Mouse (Mus musculus): ENCODE measurements around the gene Pgd. TPM values are rescaled to one million over a fixed set of nuclear protein-coding genes. Genes with fewer than 3 reads are reported as not detected.
"Not testable (repeated sequence)": the region's sequence is repeated elsewhere in the genome, so short reads cannot be mapped to it uniquely, and the experiment has no call there.

Gene Pgd
- total RNA-seq (2022): 10 to 100 TPM; 36.0 to 43.8 (median 40.9) TPM

DNA sequence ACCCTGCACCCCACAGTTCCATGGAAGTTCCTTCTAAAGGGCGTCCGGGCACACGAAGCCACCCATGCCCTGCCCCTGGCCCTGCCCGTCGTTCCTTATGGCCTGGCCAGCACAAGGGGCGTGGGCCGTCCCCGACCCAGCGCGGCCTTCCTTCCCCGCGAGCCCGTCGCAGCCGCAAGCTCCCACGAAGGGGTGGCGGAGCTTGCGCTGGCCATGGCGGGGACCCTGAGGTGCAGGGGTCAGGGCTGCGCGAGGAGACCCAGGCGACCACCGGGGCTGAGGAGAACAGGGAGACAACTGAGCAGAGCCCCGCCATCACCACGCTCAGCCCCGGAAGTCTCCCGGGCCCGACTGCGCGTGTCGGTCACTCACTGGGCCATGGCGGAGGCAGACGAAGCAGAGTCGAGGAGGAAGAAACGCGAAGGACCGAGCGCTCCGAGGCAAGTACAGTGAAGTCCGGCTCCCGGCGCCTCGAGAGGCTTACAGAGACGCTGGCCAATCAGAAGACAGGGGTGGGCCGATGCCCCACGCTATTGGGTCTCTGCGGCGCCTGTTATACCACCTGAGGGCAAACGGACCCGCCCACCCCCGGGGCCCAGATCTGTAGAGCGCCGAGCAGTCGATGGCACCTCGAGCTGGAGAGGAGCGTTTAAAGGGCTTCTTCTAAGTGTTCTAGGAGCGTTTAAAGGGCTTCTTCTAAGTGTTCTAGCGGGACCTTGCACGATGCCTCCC lies at the start of gene Pgd:
Gene Pgd (minus strand): TSS at position 557 of the 732 bp plus-strand sequence.
- peak; percentile 92 to 97 for DNase-seq (ENCODE audit: low spot score in 2 of 2)

DNA sequence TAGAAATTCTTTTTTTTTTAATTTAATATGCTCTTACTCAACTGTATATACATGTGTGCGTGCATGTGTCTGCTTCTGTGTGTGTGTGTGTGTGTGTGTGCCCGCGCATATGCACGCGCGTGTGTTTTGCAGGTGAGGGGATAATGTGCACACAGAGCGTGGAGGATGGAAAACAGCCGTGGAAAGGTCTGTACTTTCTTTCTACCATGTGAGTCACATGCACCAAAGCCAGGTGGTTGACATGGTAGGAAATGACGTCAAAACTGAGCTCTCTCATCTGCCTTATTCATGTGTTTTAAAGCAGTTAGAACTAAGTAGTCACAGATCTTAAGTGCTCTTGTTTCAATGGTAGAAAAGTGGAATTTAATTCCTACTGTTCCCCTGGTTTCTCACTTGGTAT lies 49.4 kb upstream of the Pgd start:
- DNase-seq (ENCODE audit: low spot score in 2 of 2): no peak

DNA sequence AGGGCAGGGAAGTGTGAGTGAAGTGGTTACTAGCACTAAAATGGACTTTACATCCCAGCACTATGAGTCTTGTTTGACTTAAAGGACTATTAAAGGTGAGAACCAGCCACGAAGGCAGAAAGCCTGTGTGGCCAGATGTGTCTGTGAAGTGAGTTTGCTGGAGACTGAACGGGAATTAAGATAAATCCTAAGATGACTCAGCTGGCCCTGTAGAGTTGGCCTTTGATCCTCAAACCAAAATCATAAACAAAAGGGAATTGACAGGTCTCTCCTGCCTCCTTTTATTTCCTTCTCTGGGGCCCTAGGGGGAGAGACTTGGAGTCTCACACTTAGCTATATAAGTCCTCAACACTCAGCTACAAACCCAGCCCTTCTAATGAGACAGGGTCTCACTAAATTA lies 48.8 kb upstream of the Pgd start:
- no peak for DNase-seq (ENCODE audit: low spot score in 2 of 2)

DNA sequence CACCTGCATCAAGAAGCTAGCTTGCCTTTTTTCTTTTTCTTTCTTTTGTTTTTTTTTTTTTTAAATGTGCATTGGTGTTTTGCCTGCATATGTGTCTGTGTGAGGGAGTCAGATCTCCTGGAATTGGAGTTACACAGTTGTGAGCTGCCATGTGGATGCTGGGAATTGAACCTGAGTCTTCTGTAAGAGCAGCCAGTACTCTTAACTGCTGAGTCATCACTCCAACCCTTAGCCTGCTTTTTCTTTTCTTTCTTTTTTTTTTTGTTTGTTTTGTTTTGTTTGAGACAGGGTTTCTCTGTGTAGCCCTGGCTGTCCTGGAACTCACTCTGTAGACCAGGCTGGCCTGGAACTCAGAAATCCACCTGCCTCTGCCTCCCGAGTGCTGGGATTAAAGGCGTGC lies 47.9 kb upstream of the Pgd start:
- DNase-seq (ENCODE audit: low spot score in 2 of 2): not testable (repeated sequence)

DNA sequence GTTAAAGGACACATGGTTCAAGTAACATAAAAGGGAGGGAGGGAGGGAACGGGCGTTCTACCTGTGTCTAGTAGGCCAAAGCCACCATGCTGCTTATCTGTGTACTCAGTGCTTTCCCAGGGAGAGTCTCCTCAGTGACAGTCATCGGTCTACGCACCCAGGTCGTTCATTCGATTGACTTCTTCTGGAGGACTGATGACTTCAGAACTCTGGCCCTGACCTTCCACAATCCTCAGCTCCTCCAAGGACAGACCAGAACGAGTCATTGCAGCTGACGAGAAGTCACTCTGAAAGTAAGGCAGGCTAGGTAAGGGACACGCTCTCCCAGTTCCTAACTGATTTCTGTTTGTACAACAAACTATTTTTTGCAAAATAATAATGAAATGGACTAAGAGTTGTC lies 46.9 kb upstream of the Pgd start:
- no peak for DNase-seq (ENCODE audit: low spot score in 2 of 2)

DNA sequence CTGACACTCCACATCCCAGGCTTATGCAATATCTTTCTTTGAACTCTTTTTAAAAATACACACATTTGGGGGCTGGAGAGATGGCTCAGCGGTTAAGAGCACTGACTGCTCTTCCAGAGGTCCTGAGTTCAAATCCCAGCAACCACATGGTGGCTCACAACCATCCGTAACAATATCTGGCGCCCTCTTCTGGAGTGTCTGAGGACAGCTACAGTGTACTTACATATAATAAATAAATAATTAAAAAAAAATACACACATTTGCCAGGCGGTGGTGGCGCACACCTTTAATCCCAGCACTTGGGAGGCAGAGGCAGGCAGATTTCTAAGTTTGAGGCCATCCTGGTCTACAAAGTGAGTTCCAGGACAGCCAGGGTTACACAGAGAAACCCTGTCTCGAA lies 44.9 kb upstream of the Pgd start:
- DNase-seq (ENCODE audit: low spot score in 2 of 2): not testable (repeated sequence)

DNA sequence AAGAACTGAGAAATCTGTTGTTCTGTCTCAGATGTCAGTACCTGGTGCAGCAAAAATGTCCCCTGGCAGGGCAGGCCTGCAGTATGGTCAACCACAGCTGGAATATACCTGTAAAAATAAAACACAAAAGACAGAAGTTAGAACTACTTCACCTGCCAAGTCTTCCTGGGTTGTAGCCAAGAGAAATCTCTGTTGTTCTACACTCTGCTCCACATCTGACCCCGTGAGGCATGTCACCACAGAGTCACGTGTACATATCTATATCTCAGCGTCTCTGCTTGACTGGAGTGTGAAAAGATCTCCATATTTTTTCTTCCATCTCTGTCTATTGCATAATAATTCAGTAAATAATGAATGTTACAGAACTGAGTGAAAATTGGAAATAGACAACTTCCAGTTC lies 35.9 kb upstream of the Pgd start:
- DNase-seq (ENCODE audit: low spot score in 2 of 2): no peak

DNA sequence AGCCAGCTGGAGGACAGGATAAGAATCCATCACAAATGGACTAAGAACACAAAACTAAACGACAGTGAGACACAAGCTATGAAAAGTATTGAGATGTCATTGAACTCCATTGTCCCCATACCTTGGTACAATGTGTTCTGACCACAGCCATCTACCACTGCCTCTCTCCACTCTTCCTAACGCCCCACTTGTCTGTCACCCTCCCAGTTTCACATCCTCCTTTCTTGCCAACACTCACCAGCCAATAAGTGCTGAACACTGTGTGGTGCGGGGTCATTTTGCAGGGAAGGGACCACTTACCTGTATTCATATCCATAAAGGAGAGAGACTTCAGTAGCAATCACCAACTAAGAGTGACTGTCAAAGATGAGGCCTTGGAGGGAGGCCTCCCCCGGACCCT lies 34.5 kb upstream of the Pgd start:
- DNase-seq (ENCODE audit: low spot score in 2 of 2): no peak

DNA sequence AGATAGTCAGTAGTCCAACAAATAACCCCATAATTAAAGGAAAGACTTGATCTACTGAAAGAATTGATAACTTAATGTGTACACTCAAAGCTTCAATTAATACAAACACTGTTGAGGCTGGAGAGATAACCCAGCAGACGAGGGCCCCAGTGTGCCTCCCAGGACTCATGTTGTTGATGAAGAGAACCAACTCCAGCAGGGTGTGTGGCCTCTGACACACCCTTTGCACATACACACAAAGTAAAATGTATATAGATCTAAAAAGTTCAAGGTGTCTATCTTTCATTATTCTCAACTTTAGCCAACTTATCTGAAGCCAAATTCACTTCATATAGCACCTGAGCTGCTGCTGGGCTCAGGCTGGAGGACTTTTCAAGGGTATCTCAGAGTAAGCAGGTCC lies 30.6 kb upstream of the Pgd start:
- DNase-seq (ENCODE audit: low spot score in 2 of 2): no peak

DNA sequence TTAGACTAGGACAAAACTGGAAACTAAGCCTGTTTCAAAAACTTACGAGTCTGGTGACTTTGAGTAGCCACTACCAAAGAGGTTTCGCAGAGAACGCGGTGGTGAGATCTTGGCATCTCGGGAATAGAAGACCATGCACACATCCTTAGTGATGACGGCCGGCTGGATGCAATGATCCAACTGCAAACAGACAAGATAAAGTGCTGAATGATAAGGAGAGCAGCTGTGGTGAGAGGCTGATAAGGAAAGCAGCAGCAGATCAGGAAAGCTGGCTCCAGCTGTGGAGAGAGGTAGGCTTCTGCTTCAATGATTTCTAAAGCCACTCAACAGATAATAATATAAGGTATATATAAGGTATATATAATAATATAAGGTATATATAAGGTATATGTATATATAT lies 24.5 kb upstream of the Pgd start:
- no peak for DNase-seq (ENCODE audit: low spot score in 2 of 2)

DNA sequence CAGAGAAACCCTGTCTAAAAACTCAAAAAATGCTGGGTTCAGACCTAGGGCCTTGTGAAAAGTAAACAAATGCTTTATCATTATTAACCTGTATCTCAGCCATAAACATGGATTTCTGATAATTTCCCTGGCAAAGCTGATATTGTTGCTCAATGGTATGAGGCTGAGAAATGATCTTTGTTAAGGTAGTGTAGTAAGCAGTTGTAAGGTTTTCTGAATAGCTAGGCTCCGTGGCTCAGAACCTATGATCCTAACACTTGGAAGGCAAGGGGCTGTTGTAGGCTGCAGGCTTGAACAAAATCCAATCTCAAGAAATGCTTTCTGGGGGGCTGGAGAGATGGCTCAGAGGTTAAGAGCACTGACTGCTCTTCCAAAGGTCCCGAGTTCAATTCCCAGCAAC lies 22.0 kb upstream of the Pgd start:
- no peak for DNase-seq (ENCODE audit: low spot score in 2 of 2)

DNA sequence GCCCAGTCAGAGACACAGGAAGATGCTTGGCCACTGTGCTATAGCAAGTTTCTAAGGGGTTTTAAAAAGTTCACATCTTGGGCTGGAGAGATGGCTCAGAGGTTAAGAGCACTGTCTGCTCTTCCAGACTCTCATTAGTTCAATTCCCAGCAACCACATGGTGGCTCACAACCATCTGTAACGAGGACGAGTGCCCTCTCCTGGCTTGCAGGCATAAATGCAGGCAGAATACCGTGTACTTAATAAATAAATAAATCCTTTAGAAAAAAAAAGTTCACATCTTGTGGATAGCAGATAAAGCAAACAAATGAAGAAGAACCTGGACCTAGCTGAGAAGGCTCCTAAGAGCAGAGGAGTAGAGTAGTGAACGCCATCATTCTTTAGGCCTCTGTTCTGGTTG lies 16.2 kb upstream of the Pgd start:
- no peak for DNase-seq (ENCODE audit: low spot score in 2 of 2)

DNA sequence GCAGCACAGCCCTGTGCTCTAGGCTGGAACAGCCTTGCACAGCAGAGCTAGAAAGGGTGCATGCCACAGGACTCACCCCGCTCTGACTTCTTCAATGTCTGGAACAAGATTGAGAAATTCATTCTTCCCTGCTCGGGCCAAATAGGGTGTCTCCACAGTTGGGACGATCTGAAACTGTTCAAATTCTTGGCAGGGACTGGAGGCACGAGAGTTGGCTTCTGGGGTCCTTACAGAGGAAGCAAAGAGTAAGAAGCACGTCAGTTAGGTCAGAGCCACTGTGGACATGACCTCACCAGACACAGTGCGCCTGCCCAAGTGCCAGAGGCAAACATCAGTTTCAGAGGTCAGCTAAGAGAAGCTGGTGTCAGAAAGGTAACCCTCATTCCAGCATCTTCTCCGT lies 15.6 kb upstream of the Pgd start:
- no peak for DNase-seq (ENCODE audit: low spot score in 2 of 2)

DNA sequence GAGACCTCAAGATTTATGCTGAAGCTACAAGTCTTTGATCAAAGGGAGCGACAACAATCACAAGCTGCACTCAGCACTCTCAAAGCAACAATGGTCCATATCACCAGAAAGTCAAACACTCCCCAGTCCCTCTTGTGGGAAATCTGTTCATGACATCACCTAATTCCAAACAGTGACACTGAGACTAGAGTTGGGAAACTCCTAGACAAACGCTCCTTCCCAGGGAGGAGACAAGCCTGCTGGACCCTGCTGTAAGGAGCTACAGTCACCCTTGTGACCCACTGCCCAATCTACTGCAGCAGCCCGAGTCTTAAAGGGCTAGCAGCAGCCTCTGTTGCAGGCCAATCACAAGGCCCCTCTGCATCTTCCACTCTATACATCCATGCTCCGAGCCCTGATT lies 13.0 kb upstream of the Pgd start:
- DNase-seq (ENCODE audit: low spot score in 2 of 2): no peak

DNA sequence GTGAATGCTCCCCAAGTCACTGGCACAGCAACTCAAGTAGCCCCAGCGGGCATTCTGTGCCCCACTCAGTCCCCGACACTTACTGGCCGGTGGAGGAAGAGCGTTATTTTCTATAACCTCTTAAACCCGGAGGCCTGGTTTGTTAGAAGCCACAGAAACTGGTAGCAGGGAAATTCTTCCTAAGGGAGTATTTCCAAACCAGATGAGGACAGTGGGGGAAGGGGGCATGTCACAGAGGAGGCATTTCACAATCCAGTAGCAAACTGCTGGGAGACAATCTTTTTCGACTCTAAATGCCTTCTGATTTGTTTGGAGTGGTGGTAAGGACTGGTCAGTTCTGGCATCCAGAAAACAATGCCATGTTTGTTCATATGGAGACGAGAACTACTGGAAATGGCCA lies 12.6 kb upstream of the Pgd start:
- no peak for DNase-seq (ENCODE audit: low spot score in 2 of 2)

DNA sequence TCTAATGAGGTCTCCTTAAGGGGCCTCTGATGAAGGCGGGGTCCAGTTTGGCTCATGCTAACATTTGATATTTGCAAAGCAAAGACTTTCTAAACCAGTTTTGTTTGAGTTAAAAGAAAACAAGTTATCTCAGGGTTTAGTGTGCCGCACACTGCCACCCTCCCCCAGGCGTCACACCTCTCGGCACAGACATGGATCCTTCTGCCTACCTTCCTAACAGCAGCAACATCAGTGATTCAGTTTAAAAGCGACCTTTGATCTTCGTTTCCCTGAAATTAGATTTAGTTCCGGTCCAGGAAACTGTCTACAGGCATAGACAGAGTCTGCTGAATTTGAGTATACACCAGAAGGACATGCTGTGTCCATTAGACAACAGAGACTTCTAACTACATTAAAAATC lies 11.8 kb upstream of the Pgd start:
- no peak for DNase-seq (ENCODE audit: low spot score in 2 of 2)

DNA sequence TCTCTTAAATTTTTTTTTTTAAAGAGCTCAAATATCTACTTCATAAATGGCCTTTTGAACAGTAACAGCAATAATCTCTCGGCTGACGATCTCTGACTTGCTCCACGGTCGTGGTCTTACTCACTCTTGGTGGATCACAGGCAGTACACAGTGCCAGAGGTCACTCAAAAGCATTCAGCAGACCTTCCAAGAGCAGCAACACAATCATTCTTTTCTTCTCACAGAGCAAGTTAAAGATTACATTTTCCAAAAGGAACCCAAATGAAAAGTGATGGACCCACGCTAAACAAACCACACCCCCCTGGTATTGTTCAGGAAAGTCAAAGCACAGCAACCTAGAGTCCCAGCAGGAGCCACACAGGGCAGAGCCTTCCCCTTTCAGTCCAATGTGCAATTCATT lies 10.5 kb upstream of the Pgd start:
- no peak for DNase-seq (ENCODE audit: low spot score in 2 of 2)

DNA sequence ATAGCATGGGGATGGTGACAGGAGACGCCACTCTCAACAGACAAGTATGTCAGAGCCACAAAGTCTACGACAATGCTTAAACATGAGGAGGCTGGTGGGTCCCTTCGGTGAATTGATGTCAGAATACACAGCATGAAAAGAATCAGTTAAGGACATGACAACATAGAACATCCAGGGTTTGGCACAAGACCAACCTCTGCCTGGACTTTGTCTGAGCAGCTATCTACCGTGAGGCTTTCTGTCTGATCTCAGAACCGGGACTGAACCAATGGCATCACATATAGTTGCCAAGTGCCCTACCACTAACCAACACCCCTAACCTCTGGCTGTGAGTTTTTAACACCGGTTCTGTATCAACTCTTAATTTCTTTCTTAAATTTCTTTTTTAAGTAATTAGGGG lies 10.1 kb upstream of the Pgd start:
- DNase-seq (ENCODE audit: low spot score in 2 of 2): no peak

DNA sequence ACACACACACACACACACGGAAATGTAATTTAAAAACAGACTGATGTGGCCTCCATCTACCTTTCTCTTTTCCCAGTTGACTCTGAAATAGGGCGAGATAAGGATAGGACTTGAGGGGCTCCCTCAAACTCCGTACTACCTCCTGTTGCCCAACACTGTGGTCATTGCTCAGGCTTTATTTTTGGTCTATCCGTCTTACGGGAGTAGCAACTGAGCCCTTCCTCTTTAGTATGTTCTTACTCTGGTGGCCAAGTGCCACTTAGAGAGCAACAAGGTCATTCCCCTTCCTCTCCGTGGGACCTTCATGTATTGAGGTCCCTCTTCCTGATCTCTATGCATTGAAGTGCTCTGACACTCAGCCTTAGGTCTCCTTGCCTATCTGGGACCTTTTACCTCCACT lies 7.1 kb upstream of the Pgd start:
- no peak for DNase-seq (ENCODE audit: low spot score in 2 of 2)

DNA sequence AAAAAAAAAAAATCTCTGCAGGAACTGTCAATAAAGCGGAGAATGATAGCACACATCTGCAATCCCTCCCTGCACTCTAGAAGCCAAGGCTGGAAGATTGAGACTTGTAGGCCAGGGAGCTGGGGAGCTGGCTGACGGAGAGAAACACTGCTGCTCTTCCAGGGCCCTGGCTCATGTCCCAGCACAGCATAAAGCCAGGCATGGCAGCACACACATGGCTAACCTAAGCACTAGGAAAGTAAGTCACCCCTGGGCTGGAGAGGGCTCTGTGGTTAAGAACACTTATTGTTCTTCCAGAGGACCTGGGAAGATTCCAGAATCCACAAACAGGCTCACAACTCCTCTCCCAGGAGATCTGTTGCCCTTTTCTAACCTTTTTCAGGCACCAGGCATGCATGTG lies 6.1 kb upstream of the Pgd start:
- DNase-seq (ENCODE audit: low spot score in 2 of 2): no peak

DNA sequence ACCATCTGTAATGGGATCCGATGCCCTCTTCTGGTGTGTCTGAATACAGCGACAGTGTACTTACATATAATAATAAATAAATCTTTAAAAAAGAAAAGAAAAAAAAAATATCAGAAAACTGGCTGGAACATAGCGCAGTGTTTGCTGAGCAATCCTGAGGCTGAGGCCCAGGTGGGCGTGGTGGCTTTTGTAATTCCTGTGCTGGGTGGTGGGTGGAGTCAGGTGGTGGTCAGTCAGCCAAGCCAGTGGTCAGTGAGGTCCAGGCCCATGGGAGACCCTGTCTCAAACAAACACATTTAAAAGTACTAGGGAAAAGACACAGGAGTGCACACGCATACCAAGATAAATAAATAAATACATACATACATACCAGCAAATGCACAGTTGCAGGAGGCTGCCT lies 5.5 kb upstream of the Pgd start:
- no peak for DNase-seq (ENCODE audit: low spot score in 2 of 2)

DNA sequence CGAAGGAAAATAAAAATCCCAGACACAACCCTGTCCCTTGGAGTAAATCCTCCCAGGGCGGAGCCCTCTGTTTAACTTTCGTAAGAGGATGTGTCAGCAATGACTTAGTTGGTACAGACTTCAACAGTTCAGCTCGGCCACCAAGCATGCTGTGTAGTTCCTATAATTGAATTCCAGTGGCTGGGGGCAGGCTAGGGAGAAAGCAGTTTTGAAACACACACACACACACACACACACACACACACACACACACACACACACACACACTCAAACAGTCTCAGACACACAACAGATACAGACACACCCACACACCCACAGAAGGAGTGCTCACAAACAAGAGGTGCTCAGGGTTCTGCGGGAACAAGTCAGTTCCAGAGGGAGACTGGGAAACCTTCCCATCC lies 5.0 kb upstream of the Pgd start:
- no peak for DNase-seq (ENCODE audit: low spot score in 2 of 2)

DNA sequence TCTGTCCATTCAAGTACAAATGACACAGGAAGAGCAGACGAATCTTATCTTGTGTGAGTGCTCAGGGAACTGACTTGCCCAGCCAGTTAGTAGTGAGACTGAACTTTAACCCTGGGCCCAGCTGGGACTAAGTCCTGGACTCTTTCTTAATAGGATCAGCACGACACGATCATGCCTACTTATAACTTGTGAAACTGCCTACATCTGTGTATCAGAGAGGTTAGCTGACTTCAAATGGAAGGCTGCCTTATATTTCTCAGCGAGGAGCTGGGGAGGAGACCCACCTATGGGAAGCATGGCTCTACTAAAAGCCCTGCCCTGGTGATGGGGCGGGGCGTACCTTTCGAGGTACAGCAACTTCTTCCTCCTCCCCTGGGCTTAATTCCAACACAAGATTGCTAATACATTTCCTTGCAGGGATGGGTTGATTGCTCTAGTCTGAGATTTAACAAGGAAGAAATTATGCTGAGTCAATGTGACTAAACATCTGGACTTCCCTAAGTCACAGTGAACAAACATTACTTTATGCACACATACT lies 3.9 kb upstream of the Pgd start:
- no peak for DNase-seq (ENCODE audit: low spot score in 2 of 2)

DNA sequence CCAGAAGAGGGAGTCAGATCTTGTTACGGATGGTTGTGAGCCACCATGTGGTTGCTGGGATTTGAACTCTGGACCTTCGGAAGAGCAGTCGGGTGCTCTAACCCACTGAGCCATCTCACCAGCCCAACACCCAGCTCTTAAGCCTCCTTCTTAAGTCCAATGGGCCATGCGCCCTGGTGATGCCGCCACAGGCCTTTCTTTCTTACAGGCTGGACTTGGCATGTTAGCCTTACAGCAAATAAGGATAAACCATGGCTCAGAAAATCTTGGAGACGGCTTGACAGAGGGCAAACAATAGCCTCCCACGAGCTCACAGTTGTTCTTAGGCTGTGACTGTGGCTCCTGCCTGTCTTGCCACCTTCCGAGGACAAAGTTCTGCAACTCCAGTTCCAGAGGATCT lies 3.4 kb upstream of the Pgd start:
- DNase-seq (ENCODE audit: low spot score in 2 of 2): not testable (repeated sequence)

All from left cerebral cortex, adult 8-10 months (tissue).